Mouse (Mus musculus): ENCODE data around the gene Taf1b. TPM values are rescaled to one million over a fixed set of nuclear protein-coding genes. Genes with fewer than 3 reads are reported as not detected.

Gene Taf1b
- polyA plus RNA-seq, 1 experiment from 2014 or later: 25.5 TPM

- Histone ChIP-seq H3K9ac (replicated peaks; ENCODE audit: low read depth, low read length) (no peak overlapping the region), H3K4me1 (ENCODE audit: control insufficient read depth, insufficient read depth, low read length) (no peaks in the 10 kb centered on the region), H3K4me2 (replicated peaks; ENCODE audit: low read depth, low read length) (no peak overlapping the region), H3K27me3 (ENCODE audit: control insufficient read depth, insufficient read depth, low read length) (no peaks in the 10 kb centered on the region), H3K9me3 (ENCODE audit: control insufficient read depth, low read depth, low read length) (no peaks in the 10 kb centered on the region), H3K27ac (ENCODE audit: low read length) (no peak overlapping the region), H3K36me3 (ENCODE audit: control insufficient read depth, insufficient read depth, low read length) (no peaks in the 10 kb centered on the region; the same call in 1 of the 2 replicates), H3K4me3 (ENCODE audit: low read depth, low read length) (no peak overlapping the region)
- no peak for ATAC-seq (ENCODE audit: insufficient number of reproducible peaks, insufficient read depth, low FRiP score, low read depth)
- WGBS: 92% methylated on average over 3 of the region's 3 CpGs
Measured at GRCm38 (mm10) chr12:24583653-24584052, 85.5 kb downstream of the Taf1b start.

GRCm38 (mm10) chr12:24584835-24585234 lies 86.7 kb downstream of the Taf1b start:
- ATAC-seq (ENCODE audit: insufficient number of reproducible peaks, insufficient read depth, low FRiP score, low read depth): no peak
- Histone ChIP-seq H3K36me3 (ENCODE audit: control insufficient read depth, insufficient read depth, low read length) (no peaks in the 10 kb centered on the region), H3K4me1 (ENCODE audit: control insufficient read depth, insufficient read depth, low read length) (no peaks in the 10 kb centered on the region), H3K4me3 (ENCODE audit: low read depth, low read length) (no peak overlapping the region), H3K9ac (replicated peaks; ENCODE audit: low read depth, low read length) (no peak overlapping the region), H3K27me3 (ENCODE audit: control insufficient read depth, insufficient read depth, low read length) (no peaks in the 10 kb centered on the region), H3K9me3 (ENCODE audit: control insufficient read depth, low read depth, low read length) (no peaks in the 10 kb centered on the region), H3K4me2 (replicated peaks; ENCODE audit: low read depth, low read length) (no peak overlapping the region), H3K27ac (ENCODE audit: low read length) (no peak overlapping the region)
- 90% methylated on average over 8 of the region's 8 CpGs for WGBS

GRCm38 (mm10) chr12:24586193-24586592 lies 88.0 kb downstream of the Taf1b start:
- no peaks in the 10 kb centered on the region for H3K36me3 ChIP-seq (ENCODE audit: control insufficient read depth, insufficient read depth, low read length)
- H3K9ac ChIP-seq (replicated peaks; ENCODE audit: low read depth, low read length): no peak overlapping the region
- no peak overlapping the region for H3K4me2 ChIP-seq (replicated peaks; ENCODE audit: low read depth, low read length)
- no peak overlapping the region for H3K27ac ChIP-seq (ENCODE audit: low read length)
- no peaks in the 10 kb centered on the region for H3K4me1 ChIP-seq (ENCODE audit: control insufficient read depth, insufficient read depth, low read length)
- no peaks in the 10 kb centered on the region for H3K27me3 ChIP-seq (ENCODE audit: control insufficient read depth, insufficient read depth, low read length)
- no peak for ATAC-seq (ENCODE audit: insufficient number of reproducible peaks, insufficient read depth, low FRiP score, low read depth)
- 76% methylated on average over 7 of the region's 7 CpGs for WGBS
- no peaks in the 10 kb centered on the region for H3K9me3 ChIP-seq (ENCODE audit: control insufficient read depth, low read depth, low read length)
- H3K4me3 ChIP-seq (ENCODE audit: low read depth, low read length): no peak overlapping the region

GRCm38 (mm10) chr12:24590371-24590770 lies 92.2 kb downstream of the Taf1b start:
- no peak overlapping the region for H3K27ac ChIP-seq (ENCODE audit: low read length)
- no peak overlapping the region for H3K9ac ChIP-seq (replicated peaks; ENCODE audit: low read depth, low read length)
- H3K36me3 ChIP-seq (ENCODE audit: control insufficient read depth, insufficient read depth, low read length): no peaks in the 10 kb centered on the region
- no peak overlapping the region for H3K4me3 ChIP-seq (ENCODE audit: low read depth, low read length)
- no peak overlapping the region for H3K4me2 ChIP-seq (replicated peaks; ENCODE audit: low read depth, low read length)
- H3K27me3 ChIP-seq (ENCODE audit: control insufficient read depth, insufficient read depth, low read length): no peaks in the 10 kb centered on the region
- no peak for ATAC-seq (ENCODE audit: insufficient number of reproducible peaks, insufficient read depth, low FRiP score, low read depth)
- no peaks in the 10 kb centered on the region for H3K9me3 ChIP-seq (ENCODE audit: control insufficient read depth, low read depth, low read length)
- WGBS: 75% methylated on average over 7 of the region's 7 CpGs
- 0 out of 2 replicates have a peak, but pooled peaks cover 7% of the 10 kb centered on the region for H3K4me1 ChIP-seq (ENCODE audit: control insufficient read depth, insufficient read depth, low read length)

- H3K4me2 ChIP-seq (replicated peaks; ENCODE audit: low read depth, low read length): no peak overlapping the region
- no peaks in the 10 kb centered on the region for H3K9me3 ChIP-seq (ENCODE audit: control insufficient read depth, low read depth, low read length)
- H3K4me1 ChIP-seq (ENCODE audit: control insufficient read depth, insufficient read depth, low read length): 0 out of 2 replicates have a peak, but pooled peaks cover 7% of the 10 kb centered on the region
- no peak overlapping the region for H3K4me3 ChIP-seq (ENCODE audit: low read depth, low read length)
- no peak overlapping the region for H3K9ac ChIP-seq (replicated peaks; ENCODE audit: low read depth, low read length)
- H3K27me3 ChIP-seq (ENCODE audit: control insufficient read depth, insufficient read depth, low read length): no peaks in the 10 kb centered on the region
- no peak for ATAC-seq (ENCODE audit: insufficient number of reproducible peaks, insufficient read depth, low FRiP score, low read depth)
- H3K27ac ChIP-seq (ENCODE audit: low read length): no peak overlapping the region
- no peaks in the 10 kb centered on the region for H3K36me3 ChIP-seq (ENCODE audit: control insufficient read depth, insufficient read depth, low read length)
- 74% methylated on average over 9 of the region's 9 CpGs for WGBS
Measured at GRCm38 (mm10) chr12:24592055-24592454, 93.9 kb downstream of the Taf1b start.

GRCm38 (mm10) chr12:24592956-24593672 lies 95.0 kb downstream of the Taf1b start:
- no peak overlapping the region for H3K9ac ChIP-seq (replicated peaks; ENCODE audit: low read depth, low read length)
- WGBS: 13% methylated on average over 22 of the region's 22 CpGs
- peak; percentile 65; the same call in 1 of the 2 replicates for ATAC-seq (ENCODE audit: insufficient number of reproducible peaks, insufficient read depth, low FRiP score, low read depth)

GRCm38 (mm10) chr12:24597376-24597775 lies 99.2 kb downstream of the Taf1b start:
- no peak overlapping the region for H3K27ac ChIP-seq (ENCODE audit: low read length)
- no peak for ATAC-seq (ENCODE audit: insufficient number of reproducible peaks, insufficient read depth, low FRiP score, low read depth)
- no peak overlapping the region for H3K9ac ChIP-seq (replicated peaks; ENCODE audit: low read depth, low read length)
- no peaks in the 10 kb centered on the region for H3K36me3 ChIP-seq (ENCODE audit: control insufficient read depth, insufficient read depth, low read length)
- H3K27me3 ChIP-seq (ENCODE audit: control insufficient read depth, insufficient read depth, low read length): no peaks in the 10 kb centered on the region
- 58% methylated on average over 6 of the region's 6 CpGs for WGBS
- no peak overlapping the region for H3K4me2 ChIP-seq (replicated peaks; ENCODE audit: low read depth, low read length)
- H3K4me3 ChIP-seq (ENCODE audit: low read depth, low read length): no peak overlapping the region
- no peaks in the 10 kb centered on the region for H3K9me3 ChIP-seq (ENCODE audit: control insufficient read depth, low read depth, low read length)
- peaks cover 9% of the 10 kb centered on the region; the same call in 1 of the 2 replicates for H3K4me1 ChIP-seq (ENCODE audit: control insufficient read depth, insufficient read depth, low read length)

More at GRCm38 (mm10) chr12:24592956-24593672, 95.0 kb downstream of the Taf1b start:
- Histone ChIP-seq H3K4me2 (replicated peaks; ENCODE audit: low read depth, low read length) (peak overlapping the region; percentile 26), H3K36me3 (ENCODE audit: control insufficient read depth, insufficient read depth, low read length) (no peaks in the 10 kb centered on the region), H3K4me3 (ENCODE audit: low read depth, low read length) (no peak overlapping the region; the same call in 1 of the 2 replicates), H3K4me1 (ENCODE audit: control insufficient read depth, insufficient read depth, low read length) (0 out of 2 replicates have a peak, but pooled peaks cover 7% of the 10 kb centered on the region), H3K27ac (ENCODE audit: low read length) (no peak overlapping the region), H3K27me3 (ENCODE audit: control insufficient read depth, insufficient read depth, low read length) (no peaks in the 10 kb centered on the region), H3K9me3 (ENCODE audit: control insufficient read depth, low read depth, low read length) (no peaks in the 10 kb centered on the region)

GRCm38 (mm10) chr12:24599366-24599895 lies 101.3 kb downstream of the Taf1b start:
- 64% methylated on average over 8 of the region's 8 CpGs for WGBS
- no peaks in the 10 kb centered on the region for H3K36me3 ChIP-seq (ENCODE audit: control insufficient read depth, insufficient read depth, low read length)
- H3K4me1 ChIP-seq (ENCODE audit: control insufficient read depth, insufficient read depth, low read length): peaks cover 3% of the 10 kb centered on the region; the same call in 1 of the 2 replicates
- no peak overlapping the region for H3K9ac ChIP-seq (replicated peaks; ENCODE audit: low read depth, low read length)
- no peaks in the 10 kb centered on the region for H3K27me3 ChIP-seq (ENCODE audit: control insufficient read depth, insufficient read depth, low read length)
- ATAC-seq (ENCODE audit: insufficient number of reproducible peaks, insufficient read depth, low FRiP score, low read depth): no peak
- H3K9me3 ChIP-seq (ENCODE audit: control insufficient read depth, low read depth, low read length): no peaks in the 10 kb centered on the region
- H3K27ac ChIP-seq (ENCODE audit: low read length): no peak overlapping the region
- H3K4me3 ChIP-seq (ENCODE audit: low read depth, low read length): no peak overlapping the region
- H3K4me2 ChIP-seq (replicated peaks; ENCODE audit: low read depth, low read length): no peak overlapping the region

All from stomach, embryonic 14.5 days (tissue).